Mouse (Mus musculus) megakaryocyte, embryonic 14.5 days (primary cell): Measurements from ENCODE around the gene Ppp1r10. TPM values are rescaled to one million over a fixed set of nuclear protein-coding genes. Genes with fewer than 3 reads are reported as not detected.
A peak's percentile ranks its signal among the peaks of the same experiment; 100 is the strongest.

ENCODE experiments used
- H3K27me3 ChIP-seq: replicated peaks from 2 replicates; pipeline ENCODE3; 2012; ENCODE audit warnings: inconsistent platforms
- H3K36me3 ChIP-seq: replicated peaks from 2 replicates; pipeline ENCODE3; 2012; ENCODE audit warnings: low read length, inconsistent platforms, mixed read lengths
- H3K4me1 ChIP-seq: 2 replicates; pipeline ENCODE4 v1.6.1; 2012; ENCODE audit warnings: inconsistent platforms
- H3K4me3 ChIP-seq: replicated peaks from 2 replicates; pipeline ENCODE3; 2012; ENCODE audit warnings: moderate library complexity, mild to moderate bottlenecking, inconsistent platforms
- H3K9me3 ChIP-seq: 2 replicates; pipeline ENCODE4 v1.6.1; 2012; ENCODE audit warnings: inconsistent platforms
- FLI1 ChIP-seq: IDR thresholded peaks from 2 replicates; pipeline ENCODE4 v1.6.1; 2012; ENCODE audit warnings: low read length, inconsistent platforms, mixed read lengths
- GATA1 ChIP-seq: IDR thresholded peaks from 3 replicates; pipeline ENCODE4 v1.6.1; 2012; ENCODE audit warnings: mixed read lengths, low read length, inconsistent platforms, borderline replicate concordance
- polyA plus RNA-seq: library from polyadenylated mRNA; stranded (reverse); fragments of >175 nt; gene quantifications from 2 replicates; pipeline ENCODE4 v1.2.3, GENCODE M21; 2012; ENCODE audit warnings: low replicate concordance; ENCODE audit not compliant: insufficient read depth

The Ppp1r10 gene
- polyA plus RNA-seq, result 28.5 and 36.4 TPM in 2 replicates

DNA sequence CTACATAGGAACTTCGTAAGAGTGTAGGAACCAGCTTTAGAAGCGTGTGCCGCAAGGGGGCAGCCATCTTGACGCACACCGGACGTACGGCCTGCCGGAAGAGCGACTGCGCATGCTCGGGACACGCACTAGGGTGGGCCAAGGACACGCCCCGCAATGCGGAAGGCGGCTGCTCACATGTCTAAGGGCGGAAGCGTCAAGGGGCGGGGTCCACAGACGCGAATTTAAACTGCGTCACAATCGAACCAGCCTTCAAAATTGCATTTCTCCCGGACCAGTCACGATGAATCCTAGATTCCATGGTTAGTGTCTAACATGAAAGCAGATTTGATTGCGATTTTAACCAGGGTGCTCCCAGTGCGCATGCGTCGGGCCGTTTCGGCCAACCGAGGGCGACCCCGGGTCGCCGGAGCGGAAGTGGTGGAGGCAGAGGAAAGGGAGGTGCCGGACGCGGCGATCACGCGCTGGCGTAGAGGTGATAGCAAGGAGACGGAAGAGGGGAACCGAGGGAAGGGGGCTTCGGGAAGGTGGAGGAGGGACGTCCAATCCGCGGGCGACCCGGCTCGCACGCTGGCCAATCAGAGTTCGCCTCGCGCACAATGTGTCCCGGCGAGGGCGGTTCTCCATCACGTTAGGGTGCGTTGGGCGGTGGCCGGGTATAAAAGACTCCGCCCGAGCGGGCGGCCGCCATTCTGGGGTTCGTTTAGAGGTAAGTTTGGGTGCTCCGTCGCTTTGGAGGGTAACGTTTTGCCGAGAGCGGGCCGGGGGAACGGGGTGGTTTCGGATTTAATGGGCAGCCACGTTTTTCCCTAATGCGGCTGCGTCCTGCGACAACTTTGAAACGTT, at the start of gene Ppp1r10, which contains the start of gene Mrps18b:
Gene Ppp1r10 (plus strand): TSS at position 138 of the 846 bp plus-strand sequence.
Gene Mrps18b (minus strand): TSS at position 93 of the 846 bp plus-strand sequence.
- TF ChIP-seq FLI1, result no peak; the same call in 1 of the 2 replicates
- no peak for TF ChIP-seq GATA1
- H3K9me3 ChIP-seq, result no peaks in the 10 kb centered on the region
- H3K4me1 ChIP-seq, result peaks cover 47% of the 10 kb centered on the region
- peak within 1 kb of the TSS; percentile 92 for H3K4me3 ChIP-seq
- peaks cover 71% of the 10 kb centered on the region for H3K36me3 ChIP-seq
- no peaks in the 10 kb centered on the region for H3K27me3 ChIP-seq

GRCm38 (mm10) chr17:35866911-35867890, 49.0 kb upstream of the Ppp1r10 start:
- Histone ChIP-seq H3K27me3 (peaks cover 19% of the 10 kb centered on the region), H3K36me3 (peaks cover 10% of the 10 kb centered on the region), H3K4me1 (peaks cover 86% of the 10 kb centered on the region), H3K9me3 (no peaks in the 10 kb centered on the region), H3K4me3 (peak overlapping the region; percentile 97)
- TF ChIP-seq FLI1 (no peak), GATA1 (no peak)

DNA sequence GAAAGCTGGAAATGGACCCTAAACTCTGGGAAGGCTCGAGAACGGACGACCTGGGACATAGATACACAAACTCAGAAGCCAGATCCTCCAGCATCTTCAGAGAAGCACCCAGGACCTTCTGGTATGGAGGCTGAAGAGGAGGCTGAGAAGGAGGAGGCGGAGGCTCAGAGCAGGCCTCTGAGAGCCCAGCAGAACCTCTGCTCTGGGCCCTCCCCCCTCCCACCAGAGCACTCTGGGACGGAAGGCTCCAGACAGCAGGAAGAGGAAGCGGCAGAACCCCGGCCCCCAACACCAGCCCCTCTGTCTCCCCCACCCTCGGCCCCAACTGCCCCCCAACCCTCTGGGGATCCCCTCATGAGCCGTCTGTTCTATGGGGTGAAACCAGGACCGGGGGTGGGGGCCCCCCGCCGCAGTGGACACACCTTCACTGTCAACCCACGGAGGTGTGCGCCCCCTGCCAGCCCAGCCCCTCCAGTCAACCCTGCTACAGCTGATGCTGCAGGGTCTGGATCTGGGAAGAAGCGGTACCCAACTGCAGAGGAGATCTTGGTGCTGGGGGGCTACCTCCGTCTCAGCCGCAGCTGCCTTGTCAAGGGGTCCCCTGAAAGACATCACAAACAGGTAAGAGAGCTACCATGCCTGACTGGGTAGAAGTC, 47.9 kb upstream of the Ppp1r10 start:
- Histone ChIP-seq H3K36me3 (peaks cover 20% of the 10 kb centered on the region), H3K9me3 (no peaks in the 10 kb centered on the region), H3K4me1 (peaks cover 91% of the 10 kb centered on the region), H3K4me3 (peak overlapping the region; percentile 97), H3K27me3 (peaks cover 14% of the 10 kb centered on the region)
- TF ChIP-seq GATA1, result no peak
- no peak for TF ChIP-seq FLI1

GRCm38 (mm10) chr17:35868961-35869345, 47.3 kb upstream of the Ppp1r10 start:
- H3K36me3 ChIP-seq, result peaks cover 27% of the 10 kb centered on the region
- H3K4me3 ChIP-seq, result peak overlapping the region; percentile 97
- TF ChIP-seq GATA1, result no peak
- TF ChIP-seq FLI1, result no peak
- no peaks in the 10 kb centered on the region for H3K9me3 ChIP-seq
- H3K27me3 ChIP-seq, result peaks cover 7% of the 10 kb centered on the region
- peaks cover 93% of the 10 kb centered on the region for H3K4me1 ChIP-seq

- no peak for TF ChIP-seq GATA1
- no peak for TF ChIP-seq FLI1
- Histone ChIP-seq H3K27me3 (peaks cover 2% of the 10 kb centered on the region), H3K4me1 (peaks cover 93% of the 10 kb centered on the region), H3K4me3 (peak overlapping the region; percentile 97), H3K36me3 (peaks cover 32% of the 10 kb centered on the region), H3K9me3 (no peaks in the 10 kb centered on the region)
Observed at GRCm38 (mm10) chr17:35869346-35870067, 46.7 kb upstream of the Ppp1r10 start.

DNA sequence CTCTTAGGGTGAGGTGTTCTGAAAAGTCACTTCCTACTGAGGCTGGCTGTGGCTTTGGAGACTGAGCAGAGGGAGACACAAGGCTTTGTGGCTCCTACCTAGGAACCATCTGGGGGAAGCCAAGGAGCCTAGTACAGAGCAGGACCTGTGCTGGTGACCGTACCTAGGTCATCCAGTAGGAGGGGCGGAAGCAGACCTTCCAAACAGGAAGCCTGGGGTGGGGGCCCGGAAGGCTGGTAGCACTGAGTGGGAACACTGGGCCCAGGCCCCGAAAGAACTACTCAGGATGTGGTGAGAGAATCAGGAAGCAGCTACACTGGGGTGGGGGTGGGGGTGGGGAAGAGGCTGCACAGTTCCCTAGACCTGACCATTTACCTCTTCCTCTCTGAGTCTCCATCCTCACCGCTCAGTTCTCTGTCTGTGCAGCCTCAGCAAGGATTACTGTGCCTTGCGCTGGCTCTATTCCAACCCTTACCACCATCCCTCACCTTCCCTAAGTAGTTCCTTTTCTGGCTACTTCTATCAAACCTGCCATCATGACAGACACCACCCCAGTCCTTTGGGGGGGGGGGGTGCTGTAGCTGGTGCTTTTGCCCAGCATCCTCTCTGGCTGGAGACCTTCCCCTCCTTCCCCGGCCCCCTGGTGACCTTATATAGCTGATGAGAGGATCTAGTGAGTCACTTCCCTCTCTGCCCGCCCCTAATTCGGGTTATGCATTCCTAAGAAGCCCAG, 45.9 kb upstream of the Ppp1r10 start:
- Histone ChIP-seq H3K27me3 (no peaks in the 10 kb centered on the region), H3K4me3 (peak overlapping the region; percentile 97), H3K4me1 (peaks cover 90% of the 10 kb centered on the region), H3K9me3 (no peaks in the 10 kb centered on the region), H3K36me3 (peaks cover 40% of the 10 kb centered on the region)
- TF ChIP-seq FLI1, result peak; percentile 80; the same call in 1 of the 2 replicates
- no peak for TF ChIP-seq GATA1

- TF ChIP-seq FLI1 (no peak), GATA1 (no peak)
- Histone ChIP-seq H3K27me3 (no peaks in the 10 kb centered on the region), H3K4me3 (peak overlapping the region; percentile 97), H3K36me3 (peaks cover 46% of the 10 kb centered on the region), H3K4me1 (peaks cover 82% of the 10 kb centered on the region), H3K9me3 (no peaks in the 10 kb centered on the region)
Observed at GRCm38 (mm10) chr17:35870884-35871696, 45.1 kb upstream of the Ppp1r10 start.
